Mouse (Mus musculus) spleen, embryonic (tissue): ENCODE measurements around the gene Cysrt1.

Experiments
- CTCF ChIA-PET: fragments of 350-600 bp; sonication (Branson Sonifier 250); formaldehyde crosslinking; loops from one replicate; lab custom pipeline; 2022; lab: Charles Lee

The Cysrt1 gene

DNA sequence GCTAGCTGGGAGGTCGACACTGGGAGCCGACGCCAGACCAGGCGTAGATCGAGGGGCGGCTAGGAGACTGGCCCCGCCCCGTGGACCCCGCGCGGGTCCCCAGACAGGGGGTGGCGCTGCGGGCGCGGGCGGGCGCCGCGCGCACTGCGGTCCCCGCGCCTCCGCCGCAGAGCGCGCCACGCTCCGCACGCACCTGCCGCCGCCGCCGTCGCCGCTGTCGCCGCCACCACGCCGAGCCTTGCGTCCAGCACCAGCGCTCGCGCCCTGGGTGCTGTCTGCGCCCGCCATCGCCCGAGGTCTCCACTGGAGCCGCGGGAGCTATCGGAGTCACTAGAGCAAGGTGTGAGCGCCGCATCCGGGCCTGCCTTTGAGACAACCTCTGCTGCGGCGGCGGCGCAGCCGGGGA, at the start of gene Cysrt1, which contains the start of gene Rnf208:
Gene Cysrt1, minus strand, starts transcription at position 352 of the 406 bp plus-strand sequence.
Gene Rnf208, plus strand, starts transcription at position 155 of the 406 bp plus-strand sequence.
- CTCF ChIA-PET, result interaction anchor here (0.6 to 1.4 kb wide), 2 partner anchors 14 to 48 kb away, joined by 3 to 4 read pairs; no protein-coding TSS in a partner anchor

DNA sequence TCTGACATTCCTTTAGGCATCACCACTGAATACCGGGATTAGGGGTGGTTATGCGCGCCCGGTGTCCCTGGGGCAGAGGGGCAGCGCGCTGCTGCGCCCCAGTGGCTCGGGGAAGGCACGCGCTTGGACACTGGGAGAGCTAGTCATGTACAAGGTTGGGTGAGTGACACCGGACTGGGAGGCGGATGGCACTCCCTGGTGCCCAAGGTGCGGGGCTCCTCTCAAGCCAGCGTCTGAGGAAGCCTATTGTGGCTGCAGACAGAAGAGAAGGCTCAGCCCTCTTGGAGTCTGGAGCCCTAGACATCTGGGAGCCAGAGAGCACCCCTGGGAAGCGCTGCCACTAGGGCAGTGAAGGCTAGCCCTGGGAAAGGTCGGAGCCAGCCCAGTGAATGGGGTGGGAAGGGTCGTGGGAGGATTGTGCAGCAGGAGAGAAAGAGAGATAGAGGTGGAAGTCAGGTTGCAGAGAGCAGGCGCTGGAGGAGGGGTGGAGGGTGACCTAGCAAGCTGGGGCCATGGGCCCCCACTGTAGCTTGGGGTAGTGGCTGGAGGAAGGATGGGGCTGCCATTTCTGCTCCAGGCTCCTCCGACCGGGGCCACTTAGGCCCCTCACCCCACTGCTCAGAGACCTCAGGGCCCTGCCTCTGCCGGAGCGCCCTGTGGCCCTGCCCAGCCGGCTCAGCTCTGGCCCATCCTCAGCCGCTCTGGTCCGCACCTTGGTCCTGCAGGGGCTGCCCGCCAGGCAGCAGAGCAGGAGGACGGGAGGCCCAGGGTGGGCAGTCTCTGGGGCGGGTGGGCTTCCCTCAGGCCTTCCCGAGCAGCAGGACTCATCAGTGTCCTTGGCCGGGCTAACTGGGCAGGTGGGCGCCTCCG, 49.2 kb upstream of the Cysrt1 start:
- CTCF ChIA-PET, result no interaction called here

DNA sequence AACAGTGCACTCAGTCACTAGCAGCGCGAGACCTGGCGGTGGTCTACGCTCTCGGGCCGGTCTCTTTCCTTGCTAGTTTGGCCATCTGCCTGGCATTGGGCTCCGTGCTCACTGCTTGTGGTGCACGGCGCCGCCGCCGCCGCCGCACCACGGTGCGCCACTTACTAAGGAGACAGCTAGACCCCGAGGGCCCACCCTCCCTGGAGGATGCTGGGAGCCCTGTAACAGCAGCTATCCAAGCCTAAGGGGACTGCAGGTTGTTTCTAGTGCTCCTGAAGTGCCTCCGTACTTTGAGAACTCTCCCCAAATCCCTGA, 48.5 kb upstream of the Cysrt1 start:
- CTCF ChIA-PET, result interaction anchor here (0.6 kb wide), 1 partner anchor 1748 kb away, joined by 7 read pairs; no protein-coding TSS in a partner anchor

DNA sequence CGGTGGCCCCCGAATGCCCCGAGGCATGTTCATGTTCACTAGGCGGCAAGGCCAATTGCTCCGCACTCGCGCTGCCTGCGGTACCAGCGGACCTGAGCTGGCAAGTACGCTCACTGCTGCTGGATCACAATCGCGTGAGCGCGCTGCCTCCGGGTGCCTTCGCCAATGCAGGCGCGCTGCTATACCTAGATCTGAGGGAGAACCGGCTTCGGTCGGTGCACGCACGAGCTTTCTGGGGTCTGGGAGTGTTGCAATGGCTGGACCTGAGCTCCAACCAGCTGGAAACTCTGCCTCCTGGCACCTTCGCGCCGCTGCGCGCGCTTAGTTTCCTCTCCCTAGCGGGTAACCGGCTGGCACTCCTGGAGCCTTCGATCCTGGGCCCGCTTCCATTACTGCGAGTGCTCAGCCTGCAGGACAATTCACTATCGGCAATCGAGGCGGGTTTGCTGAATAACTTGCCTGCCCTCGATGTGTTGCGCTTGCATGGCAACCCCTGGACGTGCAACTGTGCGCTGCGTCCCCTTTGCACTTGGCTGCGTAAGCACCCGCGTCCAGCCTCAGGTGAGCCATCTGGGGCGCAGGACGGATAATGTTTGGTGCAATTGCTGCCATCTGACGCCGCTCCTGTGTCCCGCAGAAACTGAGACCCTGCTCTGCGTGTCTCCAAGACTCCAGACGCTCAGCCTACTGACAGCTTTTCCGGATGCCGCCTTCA, 48.0 kb upstream of the Cysrt1 start:
- CTCF ChIA-PET, result interaction anchor here (0.6 kb wide), 1 partner anchor 1749 kb away, joined by 7 read pairs; no protein-coding TSS in a partner anchor

DNA sequence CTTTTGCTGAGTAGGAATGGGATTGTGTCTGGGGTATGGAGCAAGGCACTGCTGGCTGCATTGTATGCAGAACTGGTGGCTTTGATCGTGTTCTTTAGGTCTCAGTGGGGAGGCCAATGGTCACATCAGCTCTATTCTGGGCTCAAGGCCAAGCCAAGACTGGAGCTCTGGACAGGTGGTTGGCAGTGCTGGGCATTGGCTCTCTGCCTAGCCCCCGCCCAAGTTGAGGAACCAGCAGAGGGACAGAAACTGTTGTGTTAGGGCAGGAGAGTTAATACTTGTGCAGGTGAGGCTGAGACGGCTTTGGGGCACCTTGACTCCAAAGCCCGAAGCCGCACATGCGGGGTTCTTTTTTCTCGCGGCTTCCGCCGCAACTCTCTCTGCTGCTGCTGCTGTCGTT, 47.4 kb upstream of the Cysrt1 start, which contains the start of gene Lrrc26:
Gene Lrrc26, plus strand, starts transcription at position 265 of the 400 bp plus-strand sequence.
- CTCF ChIA-PET, result no interaction called here

DNA sequence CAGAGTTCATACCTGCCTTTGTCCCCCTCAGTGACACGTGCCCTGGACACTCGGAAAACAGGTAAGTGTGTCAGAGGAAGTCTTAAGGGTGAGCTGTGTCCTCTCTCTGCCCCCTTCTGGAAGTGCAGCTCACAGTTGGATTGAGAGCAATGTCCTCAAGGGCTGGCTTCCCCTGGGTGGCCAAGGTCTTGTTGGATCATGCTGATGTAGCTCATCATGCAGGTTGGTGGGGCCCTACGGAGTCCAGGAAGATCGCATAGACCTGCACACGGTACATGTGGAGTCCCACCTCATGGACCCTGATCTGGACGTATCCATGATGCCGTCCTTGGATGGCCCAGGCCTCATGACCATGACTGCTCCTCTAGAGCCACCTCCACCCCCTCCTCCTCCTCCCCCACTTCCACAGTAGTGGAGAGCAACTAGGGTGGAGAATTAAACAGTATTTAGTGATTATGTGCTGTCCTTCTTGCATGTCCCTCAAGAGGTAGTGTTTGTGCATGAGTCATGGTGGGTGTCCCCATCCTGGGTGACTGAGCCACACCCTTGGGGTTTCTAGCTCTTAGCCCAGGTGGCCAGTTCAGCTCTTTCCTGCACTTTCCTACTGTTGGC, 46.6 kb upstream of the Cysrt1 start:
- CTCF ChIA-PET, result no interaction called here

DNA sequence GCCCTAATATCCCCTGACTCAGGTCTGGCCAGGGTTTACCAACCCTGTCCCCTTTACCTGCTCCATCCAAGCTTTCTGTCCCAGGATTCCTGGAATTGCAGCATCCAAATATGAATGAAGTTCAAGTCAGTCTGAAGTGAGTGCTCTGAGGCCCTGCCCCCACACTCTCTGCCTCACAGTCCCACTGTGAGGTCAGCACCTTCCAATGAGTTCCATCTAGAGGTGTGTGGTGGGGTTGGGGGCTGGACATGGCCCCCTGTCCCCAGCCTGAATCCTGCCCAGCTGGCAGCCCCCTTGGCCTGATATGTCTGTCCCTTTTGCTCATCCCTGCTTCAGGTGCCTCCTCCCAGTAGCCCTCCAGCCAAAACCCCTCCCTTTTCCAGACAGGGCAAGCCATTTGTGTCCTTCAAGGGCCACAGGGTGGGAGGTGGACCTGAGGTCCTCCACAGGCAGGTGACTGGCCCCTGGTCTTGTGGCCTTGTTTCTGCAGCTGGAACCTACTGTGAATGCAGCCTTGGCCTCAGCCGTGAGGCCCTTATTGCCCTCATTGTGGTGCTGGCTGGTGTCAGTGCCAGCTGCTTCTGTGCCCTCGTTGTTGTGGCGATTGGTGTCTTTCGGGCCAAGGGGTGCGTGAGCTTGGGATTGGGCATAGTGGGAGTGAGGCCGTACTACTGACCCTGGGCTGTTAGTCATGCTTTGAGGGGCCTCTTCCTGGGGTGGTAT, 45.8 kb upstream of the Cysrt1 start, which contains the start of gene Tmem210:
Gene Tmem210, plus strand, starts transcription at position 219 of the 723 bp plus-strand sequence.
- CTCF ChIA-PET, result no interaction called here

DNA sequence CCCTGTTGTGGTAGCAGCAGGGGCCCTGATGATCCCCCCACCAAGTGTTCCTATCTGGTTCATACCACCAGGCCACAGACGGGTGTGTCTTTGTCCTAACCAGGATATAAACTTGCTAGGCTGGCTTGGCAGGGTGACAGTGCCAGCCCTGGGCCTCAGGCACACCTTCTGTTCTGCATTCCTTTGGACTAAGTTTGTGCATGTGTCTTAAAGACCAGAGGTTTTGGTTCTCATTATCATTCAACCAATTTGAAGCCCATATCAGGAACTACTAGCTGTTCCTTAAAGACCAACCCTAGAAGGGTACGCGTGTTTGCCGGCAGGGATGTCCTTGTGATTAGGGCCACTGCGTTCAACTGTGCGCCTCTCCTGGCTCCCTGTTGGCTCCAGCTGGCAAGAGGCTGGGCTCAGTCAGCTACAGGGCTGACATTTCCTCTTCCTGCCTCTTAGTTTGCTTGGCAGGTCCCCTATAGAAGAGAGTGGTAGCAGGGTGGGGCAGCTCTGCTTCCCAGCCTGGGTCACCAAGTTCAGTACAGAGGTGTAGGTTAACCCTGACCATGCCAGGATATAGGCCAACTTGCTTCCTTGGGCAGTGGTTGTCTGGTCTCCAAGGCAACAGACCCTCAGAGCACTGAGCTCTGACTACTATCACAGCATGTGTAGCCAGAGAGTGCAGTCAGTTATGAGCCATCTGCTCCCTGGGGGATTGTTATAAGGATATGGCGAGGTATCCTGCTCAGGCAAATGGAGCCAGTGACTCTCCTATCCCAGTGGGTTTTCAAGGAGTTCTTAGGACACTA, 44.8 kb upstream of the Cysrt1 start:
- CTCF ChIA-PET, result no interaction called here

DNA sequence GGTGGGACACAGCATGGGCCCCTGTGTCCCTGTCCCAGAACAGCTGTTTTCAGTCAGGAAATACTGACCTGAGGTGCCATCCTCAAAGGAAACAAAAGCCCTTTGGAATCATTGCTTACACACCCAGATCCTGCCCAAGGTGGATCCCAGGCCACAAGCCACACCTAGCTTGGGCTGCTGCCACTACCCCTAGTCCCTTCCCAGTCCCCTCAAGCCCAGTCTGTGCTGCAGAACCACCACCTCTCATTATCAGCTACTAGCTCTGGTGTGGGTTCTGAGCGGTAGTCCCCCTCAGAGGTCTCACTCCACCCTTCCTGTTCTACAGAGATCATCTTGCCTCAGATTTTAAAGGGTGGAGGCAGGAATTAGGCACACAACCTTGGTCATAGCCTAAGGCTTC, 44.1 kb upstream of the Cysrt1 start:
- CTCF ChIA-PET, result no interaction called here

DNA sequence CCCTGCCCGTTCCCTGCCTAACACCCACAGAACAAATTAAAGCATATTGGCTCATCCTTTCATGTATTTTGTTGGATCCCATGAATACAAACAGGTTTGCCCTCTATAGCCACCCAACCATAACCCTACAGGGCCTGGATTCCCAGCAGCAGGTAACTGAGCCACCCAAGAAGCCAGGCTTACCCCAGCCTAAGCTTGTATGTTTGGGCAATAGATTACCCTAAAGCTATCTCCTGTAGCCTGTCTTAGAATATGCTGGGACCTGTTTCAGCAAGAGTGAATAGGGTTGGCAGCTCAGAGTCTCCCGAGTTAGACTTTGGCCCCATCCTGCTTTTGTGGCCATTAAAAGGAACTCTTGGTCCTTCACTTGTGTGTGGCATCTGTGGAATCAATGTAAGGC, 43.3 kb upstream of the Cysrt1 start:
- CTCF ChIA-PET, result interaction anchor here (0.6 kb wide), 1 partner anchor 53 kb away, joined by 3 read pairs; no protein-coding TSS in a partner anchor

DNA sequence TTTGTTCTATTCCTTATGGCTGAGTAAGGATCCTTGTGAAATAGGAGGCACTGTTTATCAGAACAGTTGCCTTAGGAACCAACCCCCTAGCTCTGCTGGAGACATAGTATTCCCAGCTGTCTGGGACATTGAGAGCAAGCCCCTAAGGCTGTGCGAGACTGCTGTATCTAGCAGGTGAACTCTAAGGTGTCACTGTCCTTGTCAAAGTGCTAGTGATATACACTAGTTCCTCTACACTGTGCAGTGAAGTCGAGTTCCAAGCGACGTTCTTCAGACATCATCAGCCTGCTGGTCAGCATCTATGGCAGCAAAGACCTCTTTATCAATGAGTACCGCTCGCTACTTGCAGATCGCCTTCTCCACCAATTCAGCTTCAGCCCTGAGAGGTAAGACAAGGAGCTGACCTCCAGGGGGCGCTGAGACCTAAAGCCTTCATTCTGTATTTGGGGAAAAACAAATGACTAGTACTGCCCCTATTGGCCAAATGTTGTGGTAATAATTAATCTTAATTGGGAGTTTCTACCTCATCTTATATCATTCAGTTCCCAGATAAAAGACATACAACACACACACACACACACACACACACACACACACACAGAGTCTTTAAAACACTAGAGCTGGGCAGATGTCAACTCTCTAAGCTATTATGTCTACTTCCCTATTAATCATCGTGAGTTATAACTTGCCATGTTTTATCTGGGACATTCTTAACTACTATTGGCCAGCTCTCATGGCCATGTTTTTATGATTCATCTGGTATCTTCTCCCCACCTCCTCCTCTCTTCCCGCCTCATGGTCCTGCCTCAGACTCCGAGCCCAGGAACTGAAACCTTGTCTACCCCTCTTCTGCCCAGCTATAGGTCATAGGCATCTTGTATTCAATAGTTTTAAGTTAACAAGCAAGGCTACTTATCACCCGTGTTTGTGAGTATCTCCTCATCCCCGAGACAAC, 37.0 kb upstream of the Cysrt1 start:
- CTCF ChIA-PET, result interaction anchor here (0.6 to 0.7 kb wide), 2 partner anchors 9 to 13 kb away, joined by 4 read pairs; no protein-coding TSS in a partner anchor

DNA sequence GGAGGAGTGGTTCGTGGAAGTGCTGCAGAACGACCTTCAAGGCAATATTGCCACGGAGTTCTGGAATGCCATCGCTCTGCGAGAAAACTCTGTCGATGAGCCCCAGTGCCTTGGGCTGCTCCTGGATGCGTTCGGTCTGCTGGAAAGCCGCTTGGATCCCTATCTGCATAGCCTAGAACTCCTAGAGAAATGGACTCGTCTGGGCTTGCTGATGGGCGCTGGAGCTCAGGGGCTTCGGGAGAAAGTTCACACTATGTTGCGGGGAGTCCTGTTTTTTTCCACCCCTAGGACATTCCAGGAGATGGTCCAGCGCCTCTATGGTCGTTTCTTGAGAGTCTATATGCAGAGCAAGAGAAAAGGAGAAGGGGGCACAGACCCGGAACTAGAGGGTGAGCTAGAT, 30.8 kb upstream of the Cysrt1 start:
- CTCF ChIA-PET, result no interaction called here

DNA sequence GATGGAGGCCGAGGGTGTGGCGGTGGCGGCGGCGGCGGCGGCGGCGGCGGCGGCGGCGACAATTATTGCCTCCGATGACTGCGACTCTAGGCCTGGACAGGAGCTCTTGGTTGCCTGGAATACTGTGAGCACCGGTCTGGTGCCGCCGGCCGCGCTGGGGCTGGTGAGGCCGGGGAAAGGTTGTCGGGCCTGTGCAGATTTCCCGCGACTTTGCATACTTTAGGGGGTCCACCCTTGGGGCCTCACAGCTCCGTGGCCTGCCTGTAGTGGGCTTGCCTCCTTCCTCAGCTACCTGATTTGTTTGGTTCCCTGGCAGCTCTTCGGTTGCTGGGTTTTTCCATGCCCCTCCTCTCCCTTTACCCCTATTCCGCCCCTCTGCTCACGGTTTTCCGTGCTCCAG, 30.3 kb upstream of the Cysrt1 start:
- CTCF ChIA-PET, result interaction anchor here (1.4 to 2.0 kb wide), 2 partner anchors 10 to 43 kb away, joined by 5 read pairs; partner anchors contain the start of gene Tprn

DNA sequence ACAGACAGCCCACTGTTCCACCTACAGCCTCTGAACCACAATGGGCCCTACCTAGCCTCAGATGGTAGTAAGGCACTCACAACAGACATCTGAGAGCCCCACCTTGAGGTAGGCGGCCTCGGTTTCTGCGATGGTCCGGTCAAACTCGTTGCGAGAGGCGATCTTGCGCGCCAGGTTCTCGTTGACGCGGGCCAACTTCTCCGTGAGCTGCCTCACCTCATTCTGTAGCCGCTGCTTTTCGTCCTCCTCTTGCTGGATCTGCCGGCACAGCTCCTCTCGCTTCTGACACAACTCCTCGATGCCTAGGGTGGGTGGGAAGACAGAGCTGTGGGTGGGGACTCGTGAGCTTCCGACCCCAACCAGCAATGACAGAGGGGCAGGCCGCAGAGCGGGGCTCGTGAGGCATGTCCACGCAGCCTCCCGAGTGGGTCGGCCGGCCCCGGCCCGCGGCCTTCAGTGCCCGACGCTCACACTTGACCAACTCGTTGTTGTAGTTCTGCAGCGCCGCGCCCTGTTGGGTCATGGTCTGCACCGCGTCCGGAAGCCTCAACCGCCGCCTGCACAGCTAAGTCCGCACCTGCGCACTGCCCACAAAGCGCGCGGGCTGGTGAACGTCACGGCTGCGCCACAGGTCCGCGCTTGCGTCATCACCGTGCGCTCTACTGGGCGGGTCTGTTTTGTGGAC, 29.7 kb upstream of the Cysrt1 start, which contains the start of the genes Ssna1 and Anapc2:
Gene Ssna1, minus strand, starts transcription at position 612 of the 685 bp plus-strand sequence.
Gene Anapc2, plus strand, starts transcription at position 652 of the 685 bp plus-strand sequence.
- CTCF ChIA-PET, result interaction anchor here (1.1 to 2.0 kb wide), 4 partner anchors 9 to 78 kb away, joined by 3 to 5 read pairs (median 4); partner anchors contain the start of gene Tprn

DNA sequence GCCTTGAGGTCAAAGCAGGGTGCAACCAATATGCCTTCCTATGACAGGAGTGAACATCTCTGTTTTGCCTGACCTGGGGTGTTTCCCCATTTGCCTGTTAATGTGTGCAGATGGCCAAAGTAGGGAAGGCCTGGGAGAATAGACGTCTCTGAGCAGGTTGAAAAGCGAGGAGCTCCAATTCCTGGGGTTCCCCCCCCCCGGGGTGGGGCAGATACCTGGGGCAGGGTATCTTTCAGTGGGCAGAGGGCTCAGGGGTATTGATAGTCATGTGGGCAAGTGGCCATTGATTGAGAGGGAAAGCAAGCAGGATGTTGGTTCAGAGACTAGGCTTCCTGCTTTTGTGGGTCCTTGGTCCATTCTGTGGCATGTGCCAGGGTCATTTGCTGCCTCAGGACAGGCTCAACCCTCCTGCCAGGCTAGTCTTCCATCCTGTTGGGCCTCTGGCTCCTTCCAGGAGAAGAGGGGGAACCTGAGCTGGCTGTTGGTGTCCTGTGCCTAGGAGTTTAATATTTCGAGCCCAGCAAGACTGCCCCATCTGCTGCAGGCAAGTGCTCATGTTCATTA, 25.6 kb upstream of the Cysrt1 start:
- CTCF ChIA-PET, result interaction anchor here (0.6 kb wide), 1 partner anchor 17 kb away, joined by 3 read pairs; no protein-coding TSS in a partner anchor

DNA sequence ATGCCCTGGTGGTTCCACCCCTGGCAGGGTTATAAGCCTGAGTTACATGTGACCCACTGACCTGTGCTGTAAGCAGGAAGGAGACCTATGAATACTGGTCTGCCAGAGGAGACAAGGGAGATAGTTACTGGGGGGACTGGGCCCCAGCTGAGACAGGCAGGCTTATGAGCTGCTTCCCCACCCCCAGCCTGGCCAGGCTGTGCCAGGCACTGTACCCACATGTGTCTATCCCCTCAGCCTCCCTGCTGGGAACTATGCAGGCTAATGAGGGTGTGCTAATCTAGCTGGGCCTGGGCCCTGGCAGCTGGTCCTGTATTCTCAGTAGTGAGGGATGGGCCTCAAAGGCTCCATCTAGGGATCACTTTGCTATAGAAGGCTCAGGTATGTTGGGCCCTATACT, 25.0 kb upstream of the Cysrt1 start:
- CTCF ChIA-PET, result interaction anchor here (0.6 kb wide), 1 partner anchor 18 kb away, joined by 3 read pairs; no protein-coding TSS in a partner anchor

DNA sequence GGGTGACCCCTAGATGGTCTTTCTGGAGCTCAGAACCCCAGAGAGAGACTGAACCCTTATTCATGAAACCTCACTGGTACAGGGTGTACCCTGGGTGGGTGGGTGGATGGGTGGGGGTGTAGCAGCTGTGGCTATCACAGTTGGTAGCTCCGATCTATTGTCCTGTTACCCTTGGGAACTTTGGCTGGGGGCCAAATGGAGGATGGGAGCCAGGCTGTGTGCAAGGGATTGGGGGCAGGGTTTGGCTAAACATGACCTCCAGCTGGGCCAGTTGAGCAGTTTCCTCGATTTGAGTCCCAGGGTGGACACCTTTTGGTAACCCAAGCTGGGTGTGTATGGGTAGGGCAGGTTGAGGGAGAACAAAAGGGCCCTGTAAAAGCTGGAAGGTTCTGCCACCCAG, 24.5 kb upstream of the Cysrt1 start:
- CTCF ChIA-PET, result interaction anchor here (0.6 kb wide), 1 partner anchor 426 kb away, joined by 5 read pairs; no protein-coding TSS in a partner anchor
